Mouse (Mus musculus) large intestine, adult 2 months (tissue): ENCODE data around the gene Zbtb26. TPM values are rescaled to one million over a fixed set of nuclear protein-coding genes. Genes with fewer than 3 reads are reported as not detected.

ENCODE experiments used
- polyA plus RNA-seq: library from polyadenylated mRNA; depleted of rRNA; stranded (reverse); fragments of >200 nt; gene quantifications from 2 replicates; pipeline ENCODE4 v1.2.3, GENCODE M21; 2012; rRNA removed

The Zbtb26 gene
- polyA plus RNA-seq, 1 experiment: 0.97 TPM

Other genes starting within 250 kb of the Zbtb26 start
- gene Olfr366, start 231.6 kb downstream of the Zbtb26 start, polyA plus RNA-seq: not detected in 2 replicates
- gene Olfr368, start 116.6 kb downstream of the Zbtb26 start, polyA plus RNA-seq: not detected in 2 replicates
- 8.3 and 9.8 TPM in 2 replicates for gene Pdcl, start 83.8 kb downstream of the Zbtb26 start, polyA plus RNA-seq
- 3.5 and 6.6 TPM in 2 replicates for gene Rc3h2, start 20.2 kb downstream of the Zbtb26 start, polyA plus RNA-seq
- gene Zbtb6, start within 50 bp of the Zbtb26 start, polyA plus RNA-seq: 2.2 and 3.3 TPM in 2 replicates
- gene Rabgap1, start 144 bp upstream of the Zbtb26 start, polyA plus RNA-seq: 5.0 and 7.4 TPM in 2 replicates
- 0.04 and 0.12 TPM in 2 replicates for gene Gpr21, start 73.2 kb upstream of the Zbtb26 start, polyA plus RNA-seq